Mouse (Mus musculus) 416B (cell line): ENCODE results near the gene Kctd3.
"Not testable (repeated sequence)": the region's sequence is repeated elsewhere in the genome, so short reads cannot be mapped to it uniquely, and the experiment has no call there.

Experiments
- DNase-seq: peaks from one replicate; pipeline ENCODE4 v3.0.0; 2011; ENCODE audit warnings: low read depth

The Kctd3 gene

GRCm38 (mm10) chr1:189007239-189007979, at the start of gene Kctd3:
Gene Kctd3 (minus strand): TSS chr1:189007841.
- DNase-seq, result peak; percentile 91

- DNase-seq, result no peak
These were observed 49.8 kb upstream of the Kctd3 start for GRCm38 (mm10) chr1:189057425-189057824.

GRCm38 (mm10) chr1:189055933-189056332, 48.3 kb upstream of the Kctd3 start:
- DNase-seq, result no peak

GRCm38 (mm10) chr1:189054941-189055551, 47.4 kb upstream of the Kctd3 start:
- no peak for DNase-seq

GRCm38 (mm10) chr1:189054191-189054590, 46.5 kb upstream of the Kctd3 start:
- peak; percentile 28 for DNase-seq

GRCm38 (mm10) chr1:189052189-189052588, 44.5 kb upstream of the Kctd3 start:
- no peak for DNase-seq

GRCm38 (mm10) chr1:189050122-189050521, 42.5 kb upstream of the Kctd3 start:
- DNase-seq, result no peak

- no peak for DNase-seq
These were observed 40.7 kb upstream of the Kctd3 start for GRCm38 (mm10) chr1:189048331-189048730.

GRCm38 (mm10) chr1:189047918-189048317, 40.3 kb upstream of the Kctd3 start:
- DNase-seq, result no peak

- no peak for DNase-seq
These were observed 39.2 kb upstream of the Kctd3 start for GRCm38 (mm10) chr1:189046831-189047230.

GRCm38 (mm10) chr1:189046301-189046700, 38.7 kb upstream of the Kctd3 start:
- DNase-seq, result no peak

- DNase-seq, result no peak
These were observed 33.6 kb upstream of the Kctd3 start for GRCm38 (mm10) chr1:189041261-189041660.

GRCm38 (mm10) chr1:189039348-189039747, 31.7 kb upstream of the Kctd3 start:
- DNase-seq, result no peak

- not testable (repeated sequence) for DNase-seq
These were observed 25.2 kb upstream of the Kctd3 start for GRCm38 (mm10) chr1:189032817-189033216.

- peak; percentile 35 for DNase-seq
These were observed 23.3 kb upstream of the Kctd3 start for GRCm38 (mm10) chr1:189030975-189031374.

GRCm38 (mm10) chr1:189028267-189028666, 20.6 kb upstream of the Kctd3 start:
- peak; percentile 30 for DNase-seq

GRCm38 (mm10) chr1:189026885-189027284, 19.2 kb upstream of the Kctd3 start:
- peak; percentile 57 for DNase-seq

GRCm38 (mm10) chr1:189023701-189024080, 16.1 kb upstream of the Kctd3 start:
- DNase-seq, result no peak

- peak; percentile 51 for DNase-seq
These were observed 15.5 kb upstream of the Kctd3 start for GRCm38 (mm10) chr1:189022925-189023700.

GRCm38 (mm10) chr1:189015372-189015771, 7.7 kb upstream of the Kctd3 start:
- no peak for DNase-seq

GRCm38 (mm10) chr1:189013587-189013921, 5.9 kb upstream of the Kctd3 start:
- no peak for DNase-seq

- no peak for DNase-seq
These were observed 5.4 kb upstream of the Kctd3 start for GRCm38 (mm10) chr1:189012846-189013586.
